Mouse (Mus musculus) left cerebral cortex, adult 8-10 months (tissue): ENCODE results near the gene Zmat3. TPM values are rescaled to one million over a fixed set of nuclear protein-coding genes. Genes with fewer than 3 reads are reported as not detected.

Experiments
- total RNA-seq, 4 experiments: library from RNA; stranded (reverse); gene quantifications; 2 replicates each; pipeline ENCODE4 v1.2.4; 2022

The Zmat3 gene
- total RNA-seq, 4 experiments from 2014 or later = 67.5 to 74.8 (median 70.6) TPM

Other genes with a start within 250 kb of the Zmat3 start
- 10 to 100 TPM; 59.1 to 68.3 (median 61.0) TPM for gene Pik3ca, start 31.7 kb upstream of the Zmat3 start, total RNA-seq
- gene Kcnmb3, start 126.2 kb upstream of the Zmat3 start, total RNA-seq = under 1 TPM; 0.37 to 0.82 (median 0.53) TPM
- 10 to 100 TPM; 35.3 to 42.7 (median 39.7) TPM for gene Zfp639, start 144.2 kb upstream of the Zmat3 start, total RNA-seq
- gene Mfn1, start 163.5 kb upstream of the Zmat3 start, total RNA-seq = 100 to 1,000 TPM in 2 of 4 experiments, 10 to 100 TPM in 2; 93.5 to 111 (median 104) TPM